Mouse (Mus musculus): ENCODE results near the gene Ankzf1.

GRCm38 (mm10) chr1:75231224-75231623, 39.3 kb downstream of the Ankzf1 start:
- TF ChIP-seq POLR2A (IDR thresholded peaks at IDR 0.05; ENCODE audit: extremely low read depth, insufficient read depth, low read length) (no peak), CTCF (IDR thresholded peaks at IDR 0.05; ENCODE audit: low read depth, low read length) (no peak)

Measured in liver, adult 2 months (tissue).